Mouse (Mus musculus) CD4-positive naive resting alpha-beta T cell, adult 76 days (primary cell): ENCODE results near the gene Psmb7. TPM values are rescaled to one million over a fixed set of nuclear protein-coding genes. Genes with fewer than 3 reads are reported as not detected.

Experiments
- total RNA-seq: library from RNA; stranded (reverse); gene quantifications from one replicate; pipeline ENCODE4 v1.2.4, GENCODE M21; 2023

The Psmb7 gene
- 100 TPM for total RNA-seq

DNA sequence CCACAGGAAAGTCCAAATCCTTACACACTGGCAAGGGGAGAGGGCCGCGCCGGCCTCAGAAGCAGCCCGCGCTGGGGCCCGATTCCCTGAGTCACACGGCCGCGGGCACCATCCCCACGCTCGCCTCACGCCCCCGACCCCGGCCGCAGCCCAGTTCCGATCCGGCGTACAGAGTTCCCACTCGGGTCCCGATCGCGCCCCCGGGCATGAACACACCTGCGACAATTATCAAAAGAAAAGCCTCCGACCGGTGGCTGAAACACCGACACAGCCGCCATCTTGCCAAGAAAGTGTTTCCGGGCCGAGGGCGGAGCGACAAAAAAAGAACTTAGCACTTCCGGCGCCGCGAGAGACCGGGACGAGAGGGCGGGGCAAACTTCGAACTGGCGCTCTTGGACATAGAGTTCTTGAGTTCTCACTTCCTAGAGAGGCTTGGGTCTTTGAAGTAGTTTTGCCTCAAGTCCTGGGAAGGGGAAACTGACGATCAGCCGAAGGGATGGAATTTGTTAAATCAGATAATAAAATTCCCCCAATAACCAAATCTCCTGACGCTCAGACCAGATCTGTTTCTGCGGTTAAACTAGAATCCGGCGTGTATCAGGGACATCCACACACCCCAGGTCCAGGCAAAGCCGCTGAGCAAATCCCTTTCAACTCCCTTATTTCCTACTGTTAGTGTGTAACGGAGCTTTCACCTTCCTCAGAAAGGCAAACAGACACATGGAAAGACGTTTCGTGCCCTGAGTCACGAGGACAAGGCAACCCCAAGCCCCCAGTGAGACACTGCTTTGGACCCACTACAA lies at the start of gene Psmb7:
Psmb7 (minus strand) TSS at position 463 of the 803 bp plus-strand sequence.

Other genes starting within 250 kb of the Psmb7 start
- 1.6 TPM for gene Nek6, start 132.4 kb downstream of the Psmb7 start, total RNA-seq
- 0.50 TPM for gene Nr5a1, start 70.5 kb upstream of the Psmb7 start, total RNA-seq